Mouse (Mus musculus): ENCODE data around the gene AI182371. TPM values are rescaled to one million over a fixed set of nuclear protein-coding genes. Genes with fewer than 3 reads are reported as not detected.

AI182371 gene
- polyA plus RNA-seq, 1 experiment from 2014 or later: 0.30 TPM

GRCm38 (mm10) chr2:35108712-35109111 lies 7.4 kb upstream of the AI182371 start:
- Histone ChIP-seq H3K4me1 (replicated peaks; ENCODE audit: insufficient read depth, low read length) (no peaks in the 10 kb centered on the region), H3K4me3 (replicated peaks; ENCODE audit: low read depth, low read length) (peak overlapping the region; percentile 87), H3K9ac (ENCODE audit: low read depth, low read length) (peak overlapping the region; percentile 87), H3K27ac (peak overlapping the region; percentile 92), H3K36me3 (ENCODE audit: insufficient read depth, low read length) (no peaks in the 10 kb centered on the region), H3K9me3 (replicated peaks; ENCODE audit: low read length) (no peaks in the 10 kb centered on the region), H3K27me3 (ENCODE audit: insufficient read depth, low read length) (no peaks in the 10 kb centered on the region), H3K4me2 (ENCODE audit: low read length) (peak overlapping the region; percentile 77)
- WGBS: 18% methylated on average over 3 of the region's 3 CpGs
- TF ChIP-seq CTCF (IDR thresholded peaks at IDR 0.05; ENCODE audit: low read depth): peak; percentile 75
- ATAC-seq (replicated peaks; ENCODE audit: low FRiP score, low read depth) (peak; percentile 15), DNase-seq (ENCODE audit: low spot score) (peak; percentile 83)

- DNase-seq (ENCODE audit: low spot score): peak; percentile 68
- no peaks in the 10 kb centered on the region for H3K27me3 ChIP-seq (ENCODE audit: insufficient read depth, low read length)
- H3K9me3 ChIP-seq (replicated peaks; ENCODE audit: low read length): no peaks in the 10 kb centered on the region
- no peak overlapping the region for H3K4me3 ChIP-seq (replicated peaks; ENCODE audit: low read depth, low read length)
- no peak overlapping the region for H3K9ac ChIP-seq (ENCODE audit: low read depth, low read length)
- H3K36me3 ChIP-seq (ENCODE audit: insufficient read depth, low read length): no peaks in the 10 kb centered on the region
- H3K27ac ChIP-seq: no peak overlapping the region
- WGBS: 61% methylated on average over 5 of the region's 5 CpGs
- peak; percentile 63 for TF ChIP-seq CTCF (IDR thresholded peaks at IDR 0.05; ENCODE audit: low read depth)
- no peak for ATAC-seq (replicated peaks; ENCODE audit: low FRiP score, low read depth)
- no peaks in the 10 kb centered on the region for H3K4me1 ChIP-seq (replicated peaks; ENCODE audit: insufficient read depth, low read length)
- no peak overlapping the region for H3K4me2 ChIP-seq (ENCODE audit: low read length)
Observed at GRCm38 (mm10) chr2:35107984-35108635, 6.8 kb upstream of the AI182371 start.

- WGBS: 38% methylated on average over 3 of the region's 3 CpGs
- Histone ChIP-seq H3K9ac (ENCODE audit: low read depth, low read length) (no peak overlapping the region), H3K9me3 (replicated peaks; ENCODE audit: low read length) (no peaks in the 10 kb centered on the region), H3K27ac (no peak overlapping the region), H3K4me2 (ENCODE audit: low read length) (no peak overlapping the region), H3K4me1 (replicated peaks; ENCODE audit: insufficient read depth, low read length) (no peaks in the 10 kb centered on the region), H3K4me3 (replicated peaks; ENCODE audit: low read depth, low read length) (no peak overlapping the region), H3K27me3 (ENCODE audit: insufficient read depth, low read length) (no peaks in the 10 kb centered on the region), H3K36me3 (ENCODE audit: insufficient read depth, low read length) (no peaks in the 10 kb centered on the region)
- no peak for TF ChIP-seq CTCF (IDR thresholded peaks at IDR 0.05; ENCODE audit: low read depth)
- ATAC-seq (replicated peaks; ENCODE audit: low FRiP score, low read depth): no peak
- DNase-seq (ENCODE audit: low spot score): no peak
Observed at GRCm38 (mm10) chr2:35104843-35105242, 3.5 kb upstream of the AI182371 start.

GRCm38 (mm10) chr2:35103558-35103957 lies 2.2 kb upstream of the AI182371 start:
- Histone ChIP-seq H3K4me3 (replicated peaks; ENCODE audit: low read depth, low read length) (no peak overlapping the region), H3K36me3 (ENCODE audit: insufficient read depth, low read length) (no peaks in the 10 kb centered on the region), H3K4me2 (ENCODE audit: low read length) (no peak overlapping the region), H3K27ac (no peak overlapping the region), H3K27me3 (ENCODE audit: insufficient read depth, low read length) (no peaks in the 10 kb centered on the region), H3K9me3 (replicated peaks; ENCODE audit: low read length) (no peaks in the 10 kb centered on the region), H3K4me1 (replicated peaks; ENCODE audit: insufficient read depth, low read length) (no peaks in the 10 kb centered on the region), H3K9ac (ENCODE audit: low read depth, low read length) (no peak overlapping the region)
- ATAC-seq (replicated peaks; ENCODE audit: low FRiP score, low read depth) (no peak), DNase-seq (ENCODE audit: low spot score) (no peak)
- TF ChIP-seq CTCF (IDR thresholded peaks at IDR 0.05; ENCODE audit: low read depth): no peak
- WGBS: 32% methylated on average over 5 of the region's 5 CpGs

GRCm38 (mm10) chr2:35102777-35103176 lies 1.4 kb upstream of the AI182371 start:
- Histone ChIP-seq H3K4me2 (ENCODE audit: low read length) (no peak overlapping the region), H3K4me3 (replicated peaks; ENCODE audit: low read depth, low read length) (no peak overlapping the region), H3K4me1 (replicated peaks; ENCODE audit: insufficient read depth, low read length) (no peaks in the 10 kb centered on the region), H3K27me3 (ENCODE audit: insufficient read depth, low read length) (no peaks in the 10 kb centered on the region), H3K9ac (ENCODE audit: low read depth, low read length) (no peak overlapping the region), H3K9me3 (replicated peaks; ENCODE audit: low read length) (no peaks in the 10 kb centered on the region), H3K27ac (no peak overlapping the region), H3K36me3 (ENCODE audit: insufficient read depth, low read length) (no peaks in the 10 kb centered on the region)
- TF ChIP-seq CTCF (IDR thresholded peaks at IDR 0.05; ENCODE audit: low read depth): no peak
- ATAC-seq (replicated peaks; ENCODE audit: low FRiP score, low read depth) (no peak), DNase-seq (ENCODE audit: low spot score) (no peak)

- no peak overlapping the region for H3K9ac ChIP-seq (ENCODE audit: low read depth, low read length)
- 76% methylated on average over 6 of the region's 6 CpGs for WGBS
- H3K27ac ChIP-seq: no peak overlapping the region
- ATAC-seq (replicated peaks; ENCODE audit: low FRiP score, low read depth) (no peak), DNase-seq (ENCODE audit: low spot score) (no peak)
- no peaks in the 10 kb centered on the region for H3K9me3 ChIP-seq (replicated peaks; ENCODE audit: low read length)
- H3K36me3 ChIP-seq (ENCODE audit: insufficient read depth, low read length): no peaks in the 10 kb centered on the region
- no peaks in the 10 kb centered on the region for H3K27me3 ChIP-seq (ENCODE audit: insufficient read depth, low read length)
- no peaks in the 10 kb centered on the region for H3K4me1 ChIP-seq (replicated peaks; ENCODE audit: insufficient read depth, low read length)
- TF ChIP-seq CTCF (IDR thresholded peaks at IDR 0.05; ENCODE audit: low read depth): no peak
- no peak overlapping the region for H3K4me3 ChIP-seq (replicated peaks; ENCODE audit: low read depth, low read length)
- no peak overlapping the region for H3K4me2 ChIP-seq (ENCODE audit: low read length)
Observed at GRCm38 (mm10) chr2:35100529-35100928, 814 bp downstream of the AI182371 start.

- no peaks in the 10 kb centered on the region for H3K36me3 ChIP-seq (ENCODE audit: insufficient read depth, low read length)
- DNase-seq (ENCODE audit: low spot score): no peak
- no peaks in the 10 kb centered on the region for H3K27me3 ChIP-seq (ENCODE audit: insufficient read depth, low read length)
- ATAC-seq (replicated peaks; ENCODE audit: low FRiP score, low read depth): no peak
- TF ChIP-seq CTCF (IDR thresholded peaks at IDR 0.05; ENCODE audit: low read depth): no peak
- no peaks in the 10 kb centered on the region for H3K4me1 ChIP-seq (replicated peaks; ENCODE audit: insufficient read depth, low read length)
- H3K9ac ChIP-seq (ENCODE audit: low read depth, low read length): no peak overlapping the region
- no peak overlapping the region for H3K4me3 ChIP-seq (replicated peaks; ENCODE audit: low read depth, low read length)
- H3K4me2 ChIP-seq (ENCODE audit: low read length): no peak overlapping the region
- H3K27ac ChIP-seq: no peak overlapping the region
- WGBS: 69% methylated on average over 4 of the region's 4 CpGs
- H3K9me3 ChIP-seq (replicated peaks; ENCODE audit: low read length): no peaks in the 10 kb centered on the region
Observed at GRCm38 (mm10) chr2:35087418-35087817, 13.9 kb downstream of the AI182371 start.

All from kidney, postnatal 0 days (tissue).